Mouse (Mus musculus): Measurements from ENCODE around the gene Shb. TPM values are rescaled to one million over a fixed set of nuclear protein-coding genes. Genes with fewer than 3 reads are reported as not detected.

Shb gene
- polyA plus RNA-seq, 1 experiment from 2014 or later: 5.5 TPM

DNA sequence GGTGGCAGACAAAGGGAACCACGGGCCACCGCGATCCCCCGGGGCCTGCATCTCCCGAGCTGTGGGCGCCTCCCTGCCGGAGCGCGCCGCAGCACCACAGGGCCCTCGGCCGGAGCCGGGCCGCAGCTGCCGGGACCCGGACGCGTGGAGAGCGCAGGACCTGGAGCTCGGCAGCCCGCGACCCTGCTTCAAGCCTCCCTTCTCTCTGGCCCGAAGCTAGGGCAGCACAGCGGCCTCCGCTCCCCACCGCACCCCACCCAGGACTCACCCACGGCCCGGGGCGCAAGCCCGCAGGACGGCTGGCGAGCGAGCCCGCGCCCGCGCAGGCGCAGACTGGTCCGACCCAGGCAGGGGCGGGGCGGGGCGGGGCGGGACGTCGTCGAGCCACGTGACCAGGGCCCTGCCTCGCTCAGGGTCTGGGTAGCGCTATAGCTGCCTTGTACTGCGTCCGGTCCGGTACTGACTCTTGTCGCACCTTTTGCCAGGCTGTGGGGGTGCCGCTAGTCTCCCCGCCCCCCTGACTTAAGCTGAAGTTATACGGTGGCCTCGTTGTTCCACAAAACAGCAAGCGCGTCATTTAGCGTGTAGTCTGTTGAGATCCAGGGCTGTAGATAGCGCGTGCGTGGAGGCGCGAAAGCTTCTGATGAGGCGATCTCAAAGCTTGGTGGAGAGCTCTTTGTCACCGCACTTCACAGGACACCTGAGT, 123.7 kb downstream of the Shb start, which contains the start of gene Slc25a51:
TSS of gene Slc25a51 (minus strand) at position 340 of the 706 bp plus-strand sequence.
- under 1% methylated on average over 48 of the region's 67 CpGs for WGBS
- TF ChIP-seq EP300 (optimal IDR thresholded peaks at IDR 0.05) (no peak), CTCF (IDR thresholded peaks at IDR 0.05; ENCODE audit: low read depth) (no peak)
- H3K4me1 ChIP-seq (replicated peaks; ENCODE audit: control insufficient read depth, insufficient read depth): 0 out of 2 replicates have a peak, but pooled peaks cover 4% of the 10 kb centered on the region
- DNase-seq (ENCODE audit: low spot score): peak; percentile 95
- peak within 1 kb of the TSS; percentile 98 for H3K9ac ChIP-seq (ENCODE audit: low read length)
- H3K36me3 ChIP-seq (ENCODE audit: control insufficient read depth, insufficient read depth, low read length): no peaks in the 10 kb centered on the region
- H3K27me3 ChIP-seq (ENCODE audit: control insufficient read depth, insufficient read depth, low read length): no peaks in the 10 kb centered on the region
- peak within 1 kb of the TSS; percentile 99 for H3K27ac ChIP-seq (replicated peaks)
- ATAC-seq (ENCODE audit: low FRiP score, low TSS enrichment): peak; percentile 96
- H3K4me2 ChIP-seq (replicated peaks; ENCODE audit: low read depth): peak within 1 kb of the TSS; percentile 86
- H3K4me3 ChIP-seq (ENCODE audit: low read depth, low read length): peak within 1 kb of the TSS; percentile 97
- H3K9me3 ChIP-seq (ENCODE audit: control insufficient read depth, low read length): no peaks in the 10 kb centered on the region

DNA sequence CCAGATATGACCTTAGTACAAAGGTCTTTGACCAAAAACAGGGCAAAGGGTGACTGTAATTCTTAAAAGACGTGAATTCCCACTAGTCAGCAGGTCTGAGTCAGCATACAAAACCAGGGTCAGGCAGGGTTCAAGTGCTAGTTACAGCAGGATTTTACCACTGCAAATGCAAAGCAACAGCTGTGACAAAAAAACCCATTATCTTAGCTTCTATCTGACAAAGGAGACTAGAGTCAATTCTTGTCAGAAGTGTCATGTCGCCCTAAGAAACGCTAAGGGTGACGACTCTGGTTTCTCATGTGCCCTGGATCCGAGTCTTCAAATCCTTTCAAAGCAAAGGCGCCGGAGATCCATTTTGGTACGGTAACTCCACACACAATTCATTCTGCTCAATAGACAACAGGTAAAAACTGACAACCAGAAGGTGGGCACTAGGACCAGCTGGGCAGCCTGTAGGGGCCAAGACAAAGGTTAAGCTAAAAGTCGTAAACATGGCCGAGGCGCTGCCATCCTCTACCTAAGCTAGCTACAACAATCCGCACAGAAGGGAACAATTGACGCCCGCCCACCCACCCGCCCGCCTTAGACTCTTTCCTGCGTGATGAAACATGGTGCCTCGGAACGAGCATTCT, 124.5 kb downstream of the Shb start:
- no peak; the same call in 1 of the 2 replicates for ATAC-seq (ENCODE audit: low FRiP score, low TSS enrichment)

DNA sequence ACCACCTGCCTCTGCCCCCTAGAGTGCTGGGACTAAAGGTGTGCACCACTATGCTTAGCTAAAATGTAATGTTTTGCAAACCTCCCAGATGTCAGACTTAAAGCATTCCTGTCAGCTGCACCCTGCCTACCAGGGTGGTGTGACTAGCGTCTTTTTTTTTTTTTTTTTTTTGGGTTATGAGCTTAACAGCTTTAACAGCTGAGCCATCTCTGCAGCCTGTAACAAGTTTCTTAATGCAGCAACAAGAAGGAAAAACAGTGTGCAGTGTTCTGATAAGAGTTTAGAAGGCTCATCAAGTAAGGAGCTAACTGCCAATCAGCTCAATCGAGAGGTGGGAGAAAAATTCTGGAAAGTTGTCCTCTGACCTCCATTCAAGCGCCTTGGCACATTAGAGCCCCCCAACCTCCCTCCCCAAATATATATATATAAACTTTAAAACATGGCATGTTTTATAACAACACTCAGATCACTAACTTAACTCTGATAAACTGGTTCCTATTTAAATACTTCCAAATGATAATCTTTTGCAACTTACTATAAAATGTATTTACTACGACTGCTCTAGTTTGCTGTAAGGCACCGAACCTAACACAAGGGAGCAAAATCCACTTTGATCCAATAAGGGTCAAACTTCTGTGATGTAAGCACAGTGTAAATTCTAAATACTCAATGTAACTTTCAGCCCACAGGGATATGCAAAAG, 125.1 kb downstream of the Shb start:
- TF ChIP-seq EP300 (optimal IDR thresholded peaks at IDR 0.05) (no peak), CTCF (IDR thresholded peaks at IDR 0.05; ENCODE audit: low read depth) (no peak)
- no peak overlapping the region; the same call in 1 of the 2 replicates for H3K27ac ChIP-seq (replicated peaks)
- peak overlapping the region; percentile 98 for H3K9ac ChIP-seq (ENCODE audit: low read length)
- H3K36me3 ChIP-seq (ENCODE audit: control insufficient read depth, insufficient read depth, low read length): 0 out of 2 replicates have a peak, but pooled peaks cover 4% of the 10 kb centered on the region
- 0 out of 2 replicates have a peak, but pooled peaks cover 4% of the 10 kb centered on the region for H3K4me1 ChIP-seq (replicated peaks; ENCODE audit: control insufficient read depth, insufficient read depth)
- no peaks in the 10 kb centered on the region for H3K27me3 ChIP-seq (ENCODE audit: control insufficient read depth, insufficient read depth, low read length)
- H3K4me3 ChIP-seq (ENCODE audit: low read depth, low read length): peak overlapping the region; percentile 97
- ATAC-seq (ENCODE audit: low FRiP score, low TSS enrichment) (no peak), DNase-seq (ENCODE audit: low spot score) (peak; percentile 11)
- WGBS: 31% methylated on average over 5 of the region's 5 CpGs
- no peaks in the 10 kb centered on the region for H3K9me3 ChIP-seq (ENCODE audit: control insufficient read depth, low read length)
- peak overlapping the region; percentile 86 for H3K4me2 ChIP-seq (replicated peaks; ENCODE audit: low read depth)

More for the DNA sequence above, 124.5 kb downstream of the Shb start:
- TF ChIP-seq EP300 (optimal IDR thresholded peaks at IDR 0.05): no peak
- no peak for TF ChIP-seq CTCF (IDR thresholded peaks at IDR 0.05; ENCODE audit: low read depth)
- no peaks in the 10 kb centered on the region for H3K27me3 ChIP-seq (ENCODE audit: control insufficient read depth, insufficient read depth, low read length)
- H3K9me3 ChIP-seq (ENCODE audit: control insufficient read depth, low read length): no peaks in the 10 kb centered on the region
- H3K4me2 ChIP-seq (replicated peaks; ENCODE audit: low read depth): peak overlapping the region; percentile 86
- DNase-seq (ENCODE audit: low spot score): no peak
- 0 out of 2 replicates have a peak, but pooled peaks cover 4% of the 10 kb centered on the region for H3K4me1 ChIP-seq (replicated peaks; ENCODE audit: control insufficient read depth, insufficient read depth)
- peak overlapping the region; percentile 98 for H3K9ac ChIP-seq (ENCODE audit: low read length)
- H3K4me3 ChIP-seq (ENCODE audit: low read depth, low read length): peak overlapping the region; percentile 97
- under 1% methylated on average over 19 of the region's 19 CpGs for WGBS
- 0 out of 2 replicates have a peak, but pooled peaks cover 4% of the 10 kb centered on the region for H3K36me3 ChIP-seq (ENCODE audit: control insufficient read depth, insufficient read depth, low read length)
- H3K27ac ChIP-seq (replicated peaks): peak overlapping the region; percentile 99

DNA sequence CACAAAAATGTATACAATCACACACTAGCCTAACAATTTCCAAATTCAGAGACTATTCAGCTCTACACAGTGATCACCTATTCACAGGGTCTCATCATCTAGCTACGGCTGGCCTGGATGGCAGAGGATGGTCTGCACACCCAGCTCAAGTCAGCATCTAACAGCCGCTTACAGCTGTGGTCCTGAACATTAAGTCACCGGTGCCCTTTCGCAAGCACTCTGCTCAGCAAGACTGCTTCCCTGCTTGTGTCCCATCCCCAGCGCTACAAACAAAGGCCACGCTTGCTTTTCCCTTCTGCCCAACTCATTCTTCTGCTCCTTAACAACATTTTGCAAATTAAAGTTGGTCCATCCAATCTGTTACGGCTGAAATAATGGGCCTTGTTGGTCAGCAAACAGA, 125.9 kb downstream of the Shb start:
- no peak for ATAC-seq (ENCODE audit: low FRiP score, low TSS enrichment)
- Histone ChIP-seq H3K4me1 (replicated peaks; ENCODE audit: control insufficient read depth, insufficient read depth) (0 out of 2 replicates have a peak, but pooled peaks cover 4% of the 10 kb centered on the region), H3K9me3 (ENCODE audit: control insufficient read depth, low read length) (no peaks in the 10 kb centered on the region), H3K27ac (replicated peaks) (no peak overlapping the region), H3K4me3 (ENCODE audit: low read depth, low read length) (no peak overlapping the region), H3K27me3 (ENCODE audit: control insufficient read depth, insufficient read depth, low read length) (no peaks in the 10 kb centered on the region), H3K9ac (ENCODE audit: low read length) (no peak overlapping the region), H3K36me3 (ENCODE audit: control insufficient read depth, insufficient read depth, low read length) (peaks cover 5% of the 10 kb centered on the region; the same call in 1 of the 2 replicates), H3K4me2 (replicated peaks; ENCODE audit: low read depth) (no peak overlapping the region; the same call in 1 of the 2 replicates)
- TF ChIP-seq CTCF (IDR thresholded peaks at IDR 0.05; ENCODE audit: low read depth) (no peak), EP300 (optimal IDR thresholded peaks at IDR 0.05) (no peak)
- 70% methylated on average over 7 of the region's 7 CpGs for whole genome bisulfite sequencing
- DNase-seq (ENCODE audit: low spot score): peak; percentile 15

DNA sequence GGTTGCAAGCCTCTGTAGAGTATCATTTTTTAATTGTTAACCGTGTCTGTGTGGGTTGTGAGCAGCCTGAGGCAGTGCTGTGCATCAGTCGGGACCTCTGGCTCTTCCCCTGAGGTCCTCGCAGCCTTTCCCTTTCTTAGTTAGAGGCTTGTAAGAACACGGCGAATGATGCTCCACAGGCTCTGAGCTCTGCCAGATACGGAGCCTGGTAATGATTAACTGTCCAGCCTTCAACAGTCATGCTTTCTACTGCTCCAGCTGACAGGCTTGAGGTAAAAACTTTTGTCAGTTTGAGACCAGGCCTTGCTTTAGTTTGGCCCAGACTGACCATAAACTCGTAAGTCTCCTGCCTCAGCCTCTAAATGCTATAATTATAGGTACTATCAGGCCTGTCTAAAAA, 127.0 kb downstream of the Shb start:
- no peak for TF ChIP-seq CTCF (IDR thresholded peaks at IDR 0.05; ENCODE audit: low read depth)
- no peak for TF ChIP-seq EP300 (optimal IDR thresholded peaks at IDR 0.05)
- Histone ChIP-seq H3K27ac (replicated peaks) (no peak overlapping the region), H3K4me1 (replicated peaks; ENCODE audit: control insufficient read depth, insufficient read depth) (0 out of 2 replicates have a peak, but pooled peaks cover 4% of the 10 kb centered on the region), H3K9me3 (ENCODE audit: control insufficient read depth, low read length) (no peaks in the 10 kb centered on the region), H3K9ac (ENCODE audit: low read length) (no peak overlapping the region; the same call in 1 of the 2 replicates), H3K36me3 (ENCODE audit: control insufficient read depth, insufficient read depth, low read length) (peaks cover 9% of the 10 kb centered on the region; the same call in 1 of the 2 replicates), H3K27me3 (ENCODE audit: control insufficient read depth, insufficient read depth, low read length) (no peaks in the 10 kb centered on the region), H3K4me3 (ENCODE audit: low read depth, low read length) (no peak overlapping the region), H3K4me2 (replicated peaks; ENCODE audit: low read depth) (no peak overlapping the region)
- no peak for ATAC-seq (ENCODE audit: low FRiP score, low TSS enrichment)
- 54% methylated on average over 7 of the region's 7 CpGs for WGBS
- DNase-seq (ENCODE audit: low spot score): peak; percentile 40

Measured in stomach, postnatal 0 days (tissue).